Mouse (Mus musculus): ENCODE measurements at regions not wholly inside any gene's neighbourhood (a gene's known extent, or its start where the extent isn't known, plus 50 kb on each side); places are given as distances from the start of the nearest gene placed in this dataset.

DNA sequence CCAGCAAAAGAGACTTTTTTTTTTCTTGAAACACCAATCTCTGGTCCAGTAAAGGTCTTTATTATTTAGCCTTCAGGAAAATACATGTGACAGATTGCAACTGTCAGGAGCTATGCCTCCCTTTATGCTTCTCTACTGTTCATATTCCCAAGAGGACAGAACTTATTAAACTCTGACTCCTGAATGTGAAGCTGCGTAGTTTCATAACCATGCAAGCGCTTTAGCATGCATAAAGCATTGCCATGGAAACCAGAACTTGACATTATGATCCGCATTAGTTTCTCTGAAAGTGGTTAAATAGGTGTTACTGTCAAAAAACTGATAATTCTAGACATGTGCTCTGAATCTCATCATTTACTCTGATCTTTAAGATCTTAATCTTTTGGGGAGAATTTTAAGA lies 206.5 kb downstream of the Cox7b2 start:
- no peak for TF ChIP-seq POLR2A (IDR thresholded peaks at IDR 0.05; ENCODE audit: insufficient read length, low read depth)
- no peak for TF ChIP-seq MAX (IDR thresholded peaks at IDR 0.05; ENCODE audit: low read depth)
- TF ChIP-seq USF1 (IDR thresholded peaks at IDR 0.05; ENCODE audit: low read depth): no peak
- no peak for TF ChIP-seq MYOD1 (IDR thresholded peaks at IDR 0.05; ENCODE audit: control insufficient read depth in 1 of 3, insufficient read length in 2 of 3, low read depth in 2 of 3)
- no peak for TF ChIP-seq MYOG (IDR thresholded peaks at IDR 0.05; ENCODE audit: control insufficient read depth in 1 of 3, insufficient read depth in 1 of 3, insufficient read length in 2 of 3, low read depth in 2 of 3)
- no peak for TF ChIP-seq TCF12 (IDR thresholded peaks at IDR 0.05; ENCODE audit: insufficient read depth, poor library complexity, severe bottlenecking)
- TF ChIP-seq REST (IDR thresholded peaks at IDR 0.05; ENCODE audit: insufficient read depth, insufficient read length): no peak
- no peak for TF ChIP-seq POLR2AphosphoS2 (IDR thresholded peaks at IDR 0.05; ENCODE audit: insufficient read length, low read depth)
- no peak for TF ChIP-seq CEBPB (IDR thresholded peaks at IDR 0.05; ENCODE audit: insufficient read depth, poor library complexity, severe bottlenecking)
- no peak for TF ChIP-seq E2F4 (IDR thresholded peaks at IDR 0.05; ENCODE audit: insufficient read depth)
- no peak for TF ChIP-seq TCF3 (IDR thresholded peaks at IDR 0.05; ENCODE audit: insufficient read length, low read depth)
- TF ChIP-seq SRF (IDR thresholded peaks at IDR 0.05; ENCODE audit: control insufficient read depth, insufficient read length, low read depth): no peak

All from myocyte (in vitro differentiated cells).